Mouse (Mus musculus) right cerebral cortex, postnatal 36 days (tissue): ENCODE results near the gene Tmem132e.

Experiments used
- DNase-seq, 2 experiments: peaks; one replicate each; pipeline ENCODE4 v3.0.0; 2022; ENCODE audit warnings: low spot score in 2 of 2, mixed read lengths in 1 of 2

The Tmem132e gene

DNA sequence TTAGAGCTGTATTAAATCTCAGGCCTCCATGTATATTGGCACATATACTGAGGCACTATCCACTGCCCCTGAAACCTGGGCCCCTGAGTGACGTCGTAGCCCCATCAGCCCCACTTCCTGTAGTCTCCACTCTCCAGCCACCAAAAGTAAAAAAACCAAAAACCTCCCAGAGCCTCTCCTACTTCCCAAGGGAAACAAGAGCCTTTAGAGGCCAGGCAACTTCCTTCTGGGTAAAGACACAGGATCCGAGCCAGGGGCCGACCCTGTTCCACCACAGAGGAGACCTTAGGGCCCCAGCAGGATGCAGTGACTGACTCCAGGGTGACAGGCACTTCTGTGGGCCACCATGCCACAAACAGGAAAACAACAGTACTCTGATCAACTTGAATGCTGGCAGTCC, 40.1 kb downstream of the Tmem132e start:
- DNase-seq: no peak

- no peak for DNase-seq
These were observed 45.6 kb downstream of the Tmem132e start for GRCm38 (mm10) chr11:82434091-82434831.

GRCm38 (mm10) chr11:82434832-82435182, 46.1 kb downstream of the Tmem132e start:
- DNase-seq: no peak

DNA sequence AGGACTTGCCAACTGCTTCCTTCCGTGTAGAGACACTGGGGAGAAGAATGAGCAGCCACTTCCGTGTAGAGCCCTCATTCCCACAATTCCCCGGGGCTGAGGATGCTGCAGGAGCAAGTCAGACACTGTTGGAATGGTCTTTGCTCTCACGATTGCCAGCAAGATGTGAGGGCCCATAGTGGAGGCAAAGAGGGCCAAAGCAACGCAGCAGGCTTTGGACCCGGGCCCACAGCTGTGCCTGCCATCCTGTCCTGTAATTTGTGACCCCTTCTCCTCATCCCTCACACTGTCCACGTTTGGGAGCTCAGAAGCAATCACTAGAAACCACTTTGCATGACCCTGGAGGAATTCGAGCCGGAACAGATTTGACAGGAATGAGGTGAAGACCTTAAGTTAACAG, 59.8 kb downstream of the Tmem132e start:
- no peak for DNase-seq

DNA sequence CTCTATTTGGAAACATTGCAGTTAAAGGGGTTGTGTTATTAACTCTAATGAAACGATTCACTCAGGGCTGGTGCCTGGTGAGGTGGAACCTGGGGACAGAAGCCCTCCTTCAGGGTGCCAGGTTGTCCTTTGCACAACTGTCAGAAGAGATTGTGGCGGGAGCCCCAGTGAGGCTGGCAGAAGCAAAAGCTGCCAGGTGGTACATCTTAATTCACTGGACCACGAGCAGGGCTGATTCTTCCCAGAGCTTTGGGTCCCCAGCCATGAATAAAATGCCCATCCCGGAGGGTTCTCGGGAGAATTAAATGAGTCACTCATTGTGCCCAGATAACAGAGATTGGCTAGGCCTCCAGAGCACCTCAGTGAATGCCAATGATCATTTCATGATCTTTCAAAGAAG, 63.8 kb downstream of the Tmem132e start:
- DNase-seq: no peak

DNA sequence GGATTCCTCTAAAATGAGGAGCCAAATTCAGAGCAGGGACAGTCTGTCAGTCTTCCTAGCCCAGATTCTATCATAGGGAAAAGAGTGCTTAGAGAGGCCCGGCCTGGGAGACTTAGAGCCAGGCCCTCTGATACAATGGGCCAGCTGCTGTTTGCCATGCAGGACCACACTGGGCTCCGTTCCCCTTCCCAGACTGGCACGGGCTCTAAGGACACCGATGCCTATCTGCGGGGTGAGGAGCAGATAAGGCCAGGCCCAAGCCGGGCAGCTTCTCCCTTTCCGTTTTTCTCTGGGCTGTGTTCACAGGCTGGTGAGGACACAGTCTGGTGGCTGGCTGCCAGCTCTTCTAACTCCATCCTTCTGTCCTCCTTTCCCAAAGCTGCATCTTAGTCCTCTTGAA, 64.5 kb downstream of the Tmem132e start:
- DNase-seq: no peak

- peak in 1 of 2 experiments; percentile 30 for DNase-seq
These were observed 72.6 kb downstream of the Tmem132e start for GRCm38 (mm10) chr11:82461326-82461725.

DNA sequence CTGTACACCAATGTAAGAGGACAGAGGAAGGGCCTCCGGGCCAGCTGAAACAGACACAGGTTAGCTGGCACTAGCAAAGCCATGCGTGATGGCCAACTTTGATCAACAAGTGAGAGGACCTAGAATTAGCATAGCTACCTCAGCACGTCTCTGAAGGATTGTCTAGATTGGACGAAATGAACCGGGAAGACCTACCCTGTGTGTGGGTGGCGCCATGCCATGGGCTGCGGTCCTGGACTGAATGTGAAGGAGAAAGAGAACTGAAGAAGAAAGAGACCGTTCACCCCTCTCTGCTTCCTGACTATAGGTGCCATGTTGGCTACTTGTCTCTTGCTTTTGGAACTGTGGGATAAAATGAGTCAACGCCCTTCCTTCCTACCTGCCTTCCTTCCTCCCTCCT, 76.8 kb downstream of the Tmem132e start:
- DNase-seq: no peak

DNA sequence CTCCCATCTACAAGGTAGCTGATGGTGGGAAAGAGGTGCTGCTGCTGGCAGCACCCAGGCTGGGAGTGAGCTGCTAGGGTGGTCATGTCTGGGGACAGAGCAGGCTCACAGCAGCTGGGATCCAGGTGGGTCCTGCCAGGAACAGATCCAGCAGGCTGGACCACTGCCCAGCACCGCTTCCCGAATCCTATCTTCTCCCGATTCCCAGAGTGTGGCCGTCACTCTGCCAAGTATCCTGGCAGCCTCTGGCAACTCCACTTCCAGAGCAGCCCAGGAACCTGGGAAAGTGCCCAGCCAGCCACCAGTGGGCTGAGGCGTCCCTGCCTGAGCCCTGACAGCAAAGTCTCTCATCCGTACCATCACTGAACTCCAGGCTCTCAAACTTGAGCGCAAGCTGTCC, 78.5 kb downstream of the Tmem132e start:
- DNase-seq: peak; percentile 33 to 45

DNA sequence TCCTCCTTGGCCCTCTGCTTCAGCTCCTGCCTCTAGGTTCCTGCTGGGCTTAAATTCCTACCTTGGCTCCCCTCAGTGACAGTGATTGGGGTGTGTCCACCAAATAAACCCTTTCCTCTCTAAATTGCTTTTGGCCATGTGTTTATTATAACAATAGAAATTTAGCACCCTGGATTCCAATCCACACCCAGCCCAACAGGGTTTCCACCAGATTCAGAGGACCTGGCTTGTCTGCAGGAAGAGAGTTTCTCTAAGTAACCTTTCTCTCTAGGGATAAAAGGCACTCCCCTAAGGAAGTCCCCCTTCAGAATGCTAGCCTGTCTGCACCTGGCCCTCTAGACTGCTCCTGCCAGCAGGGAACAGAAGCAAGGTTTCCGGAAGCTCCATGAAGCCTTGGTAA, 82.4 kb downstream of the Tmem132e start:
- no peak for DNase-seq

- DNase-seq: no peak
These were observed 84.5 kb downstream of the Tmem132e start for GRCm38 (mm10) chr11:82473137-82473621.

GRCm38 (mm10) chr11:82476092-82476491, 87.4 kb downstream of the Tmem132e start:
- no peak for DNase-seq

GRCm38 (mm10) chr11:82477412-82477811, 88.7 kb downstream of the Tmem132e start:
- DNase-seq: no peak

DNA sequence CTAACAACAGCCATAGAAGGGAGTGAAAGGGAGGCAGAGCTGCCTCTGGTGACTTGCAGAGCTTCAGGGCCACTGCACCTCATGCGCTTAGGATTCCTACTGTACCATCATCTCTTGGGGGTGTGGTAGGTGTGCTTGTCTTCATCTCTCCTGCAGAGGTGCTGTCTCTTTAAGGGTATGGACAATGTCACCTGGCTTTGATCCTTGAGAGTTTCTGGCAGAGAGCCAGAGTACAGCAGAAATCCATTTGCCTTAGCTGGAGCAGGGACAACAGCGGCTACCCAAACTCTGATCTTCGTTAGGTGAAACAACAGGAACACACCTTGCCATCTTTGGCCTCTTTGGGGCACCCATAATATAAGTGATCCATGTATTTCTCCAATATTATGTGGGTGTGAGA, 92.2 kb downstream of the Tmem132e start:
- no peak for DNase-seq

DNA sequence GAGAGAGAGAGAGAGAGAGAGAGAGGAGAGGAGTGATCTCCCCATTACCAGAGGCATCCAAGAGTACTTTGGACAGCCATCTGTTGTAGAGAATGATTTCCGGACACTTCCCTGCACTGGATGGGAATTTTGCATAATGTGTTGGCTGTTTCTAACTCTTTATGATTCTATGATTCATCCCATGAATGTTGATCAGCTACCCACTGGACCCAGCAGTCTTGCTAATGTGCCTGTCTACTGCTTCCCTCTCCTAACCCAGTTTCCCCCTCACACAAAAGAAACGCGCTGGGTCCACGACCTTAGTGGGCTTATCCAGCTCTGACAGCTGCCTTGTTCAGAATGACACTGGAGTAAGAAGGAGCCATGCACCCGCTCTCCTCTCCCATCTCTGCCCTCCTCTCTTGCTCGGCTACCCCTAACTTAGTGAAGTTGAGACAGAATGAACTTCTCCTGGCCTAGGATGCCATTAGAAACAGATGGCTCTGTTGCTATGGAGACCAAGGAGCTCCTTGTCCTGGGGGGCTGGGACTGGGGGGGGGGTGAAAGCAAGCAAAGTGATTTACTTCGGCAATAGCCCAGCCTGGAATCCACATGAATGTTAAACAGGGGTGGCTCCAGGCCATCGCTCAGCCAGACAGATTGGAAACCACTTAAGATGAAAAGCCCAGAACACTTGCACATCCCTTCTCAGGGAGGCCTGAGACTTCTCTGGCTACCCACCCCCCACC, 98.8 kb downstream of the Tmem132e start:
- no peak for DNase-seq

DNA sequence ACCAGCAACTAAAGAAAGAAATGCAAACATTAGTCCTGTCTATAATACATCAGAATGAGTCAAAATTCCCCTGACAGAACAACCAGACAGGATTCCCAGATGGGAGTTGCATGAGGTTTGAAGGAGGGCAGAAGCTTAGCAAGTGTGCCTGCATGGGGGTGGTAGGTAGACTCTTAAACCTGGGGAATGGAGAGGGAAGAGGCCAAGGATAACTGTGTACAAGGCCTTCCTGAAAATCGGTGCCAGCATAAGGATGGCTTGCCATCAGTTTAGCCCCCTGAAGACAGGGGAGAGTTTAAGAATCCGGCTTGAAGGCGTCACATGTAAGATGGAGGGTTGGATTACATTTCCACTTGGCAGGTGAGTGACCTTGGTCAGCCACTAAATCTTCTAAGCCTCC, 102.2 kb downstream of the Tmem132e start:
- DNase-seq: no peak
